35 mouse cellular contexts compared by ENCODE assay signal in the genomic region with DNA sequence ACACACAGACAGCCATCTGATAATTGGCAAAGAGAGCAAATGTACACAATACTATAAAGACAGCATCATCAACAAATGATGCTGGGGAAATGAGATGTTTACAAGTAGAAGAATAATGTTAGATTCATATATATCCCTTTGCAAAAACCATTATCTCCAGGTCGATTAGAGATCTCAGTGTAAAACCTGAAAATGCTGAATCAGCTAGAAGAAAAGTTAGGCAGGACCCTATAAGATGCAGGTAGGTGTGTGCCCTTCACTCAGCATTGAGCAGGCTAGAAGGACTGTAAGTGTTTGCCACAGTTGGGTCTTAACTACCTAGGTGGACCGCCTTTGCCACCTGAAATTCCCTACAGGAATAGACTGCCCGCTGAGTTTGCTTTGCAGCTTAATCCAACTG.
"Had no signal": no experiment of that assay in that cellular context is flagged by ENCODE, and none has a peak within 500 bp of the region (broad histone marks: within the 10 kb centered on the region; RNA-seq: fewer than 3 reads in every experiment).

No protein-coding gene starts in this region.

- H3K9me3 ChIP-seq: heart, embryonic 12.5 days; heart, embryonic 13.5 days; heart, embryonic 15.5 days; hindbrain, embryonic 10.5 days; hindbrain, embryonic 12.5 days; hindbrain, embryonic 13.5 days; hindbrain, embryonic 15.5 days; intestine, embryonic 15.5 days; kidney, embryonic 15.5 days had no signal

- H3K4me2 ChIP-seq: heart, embryonic 11.5 days; heart, embryonic 12.5 days; heart, embryonic 13.5 days; heart, embryonic 15.5 days; hindbrain, embryonic 12.5 days; hindbrain, embryonic 13.5 days; hindbrain, embryonic 14.5 days; hindbrain, embryonic 15.5 days; intestine, embryonic 15.5 days; kidney, embryonic 15.5 days had no signal

- H3K27me3 ChIP-seq: heart, embryonic 12.5 days; heart, embryonic 13.5 days; heart, embryonic 15.5 days; hindbrain, embryonic 12.5 days; hindbrain, embryonic 13.5 days; intestine, embryonic 15.5 days; kidney, embryonic 15.5 days had no signal

- DNase-seq: heart, postnatal 10 days; heart, postnatal 14 days; heart, postnatal 36 days; heart, postnatal 4 days; kidney, adult 11 months; kidney, adult 18-20 months; kidney, adult 2 months; kidney, adult 8-10 months; kidney, adult 9 months; kidney, postnatal 10 days; kidney, postnatal 14 days; kidney, postnatal 25 days; kidney, postnatal 36 days; kidney, postnatal 4 days; layer of hippocampus, adult 9-11 months; layer of hippocampus, postnatal 36 days had no signal

- H3K27ac ChIP-seq: heart, embryonic 13.5 days; heart, embryonic 15.5 days; hindbrain, embryonic 10.5 days; hindbrain, embryonic 12.5 days; hindbrain, embryonic 13.5 days; hindbrain, embryonic 14.5 days; hindbrain, embryonic 15.5 days; hindbrain, postnatal 0 days; intestine, embryonic 15.5 days; kidney, embryonic 15.5 days; kidney, postnatal 0 days; layer of hippocampus, adult 2 months; left cerebral cortex, adult 2 months had no signal

- H3K36me3 ChIP-seq: heart, embryonic 12.5 days; heart, embryonic 13.5 days; heart, embryonic 15.5 days; hindbrain, embryonic 10.5 days; hindbrain, embryonic 12.5 days; hindbrain, embryonic 13.5 days; hindbrain, embryonic 15.5 days; intestine, embryonic 15.5 days; kidney, embryonic 15.5 days had no signal

- ATAC-seq: hindbrain, embryonic 16.5 days; hindbrain, postnatal 0 days; inflammation-experienced regulatory T-cells, adult 6 months; intestine, embryonic 15.5 days; intestine, embryonic 16.5 days; intestine, postnatal 0 days had no signal

- H3K4me3 ChIP-seq: heart, embryonic 12.5 days; heart, embryonic 13.5 days; heart, embryonic 15.5 days; hindbrain, embryonic 10.5 days; hindbrain, embryonic 12.5 days; hindbrain, embryonic 13.5 days; hindbrain, embryonic 15.5 days; intestine, embryonic 15.5 days; kidney, embryonic 15.5 days; layer of hippocampus, adult 2 months; left cerebral cortex, adult 2 months had no signal

- H3K9ac ChIP-seq: heart, embryonic 12.5 days; heart, embryonic 13.5 days; heart, embryonic 15.5 days; hindbrain, embryonic 12.5 days; hindbrain, embryonic 13.5 days; hindbrain, embryonic 14.5 days; hindbrain, embryonic 15.5 days; intestine, embryonic 15.5 days; kidney, embryonic 15.5 days had no signal

- H3K4me1 ChIP-seq: heart, embryonic 12.5 days; heart, embryonic 13.5 days; heart, embryonic 15.5 days; hindbrain, embryonic 12.5 days; hindbrain, embryonic 13.5 days; hindbrain, embryonic 15.5 days; intestine, embryonic 15.5 days; kidney, embryonic 15.5 days had no signal
